Mouse (Mus musculus) thymus, adult 2 months (tissue): Measurements from ENCODE around the gene Clcn7. TPM values are rescaled to one million over a fixed set of nuclear protein-coding genes. Genes with fewer than 3 reads are reported as not detected.

Experiments
- DNase-seq: peaks from one replicate; pipeline ENCODE4 v3.0.0; 2021
- H3K27ac ChIP-seq: fragments of 200-500 bp; 2 replicates; pipeline ENCODE4 v1.5.1; 2012; ENCODE audit warnings: low read length, control low read depth; ENCODE audit not compliant: control insufficient read depth, insufficient read depth
- H3K27me3 ChIP-seq: fragments of 200-500 bp; 2 replicates; pipeline ENCODE4 v1.6.1; 2012; ENCODE audit warnings: mild to moderate bottlenecking, low read length, moderate library complexity, mixed read lengths; ENCODE audit not compliant: control insufficient read depth, insufficient read depth
- H3K36me3 ChIP-seq: fragments of 200-500 bp; 2 replicates; pipeline ENCODE4 v1.6.1; 2012; ENCODE audit warnings: mild to moderate bottlenecking, low read length, moderate library complexity; ENCODE audit not compliant: control insufficient read depth, insufficient read depth
- H3K4me1 ChIP-seq: fragments of 200-500 bp; replicated peaks from 2 replicates; pipeline ENCODE4 v1.6.1; 2012; ENCODE audit warnings: low read length; ENCODE audit not compliant: control insufficient read depth, insufficient read depth
- H3K4me3 ChIP-seq: fragments of 200-500 bp; 2 replicates; pipeline ENCODE4 v1.5.1; 2012; ENCODE audit warnings: mild to moderate bottlenecking, low read length, control low read depth, moderate library complexity; ENCODE audit not compliant: control insufficient read depth, insufficient read depth
- CTCF ChIP-seq: fragments of 200-500 bp; IDR thresholded peaks from 2 replicates; pipeline ENCODE4 v1.5.1; 2012; ENCODE audit warnings: mild to moderate bottlenecking, control low read depth, low read length, moderate library complexity, borderline replicate concordance; ENCODE audit not compliant: control insufficient read depth, poor library complexity, insufficient read depth; ENCODE audit errors: extremely low read depth
- POLR2A ChIP-seq: fragments of 200-500 bp; IDR thresholded peaks from 2 replicates; pipeline ENCODE4 v1.6.1; 2012; ENCODE audit warnings: mild to moderate bottlenecking, low read length, control low read depth, moderate library complexity; ENCODE audit not compliant: control insufficient read depth, poor library complexity, insufficient read depth; ENCODE audit errors: extremely low read depth
- WGBS: fragments of 180-500 bp; shearing (Covaris S2); methylation state at CpG from one replicate; pipeline ENCODE4 v1.1.7; 2018; 5-methylcytosine and 5-hydroxymethylcytosine counted together
- polyA plus RNA-seq: library from polyadenylated mRNA; depleted of rRNA; stranded (reverse); fragments of >200 nt; gene quantifications from 2 replicates; pipeline ENCODE4 v1.2.3, GENCODE M21; 2012

The Clcn7 gene
- polyA plus RNA-seq, 1 experiment, result 45.9 TPM

DNA sequence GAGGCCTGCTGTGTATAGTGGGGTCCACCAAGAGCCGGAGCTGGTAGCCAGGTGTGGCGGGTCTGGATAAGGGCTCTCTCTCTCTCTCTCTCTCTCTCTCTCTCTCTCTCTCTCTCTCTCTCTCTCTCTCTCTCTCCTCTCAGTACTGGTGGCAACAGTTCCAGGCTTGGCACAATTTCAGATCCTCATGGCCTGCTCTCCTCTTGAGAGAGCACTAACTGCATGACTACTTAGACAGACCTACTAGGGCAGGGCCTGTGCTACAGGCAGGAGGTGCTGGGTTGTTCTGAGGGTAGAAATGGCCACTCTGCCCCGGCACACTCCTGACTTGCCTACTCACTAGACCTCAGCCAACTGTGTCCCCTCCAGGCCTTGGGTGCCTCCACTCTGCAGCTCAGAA, 39.4 kb downstream of the Clcn7 start:
- Histone ChIP-seq H3K36me3 (no peaks in the 10 kb centered on the region), H3K27ac (no peak overlapping the region), H3K27me3 (no peaks in the 10 kb centered on the region), H3K4me1 (no peaks in the 10 kb centered on the region), H3K4me3 (no peak overlapping the region)
- 96% methylated on average over 3 of the region's 3 CpGs for WGBS
- no peak for DNase-seq
- TF ChIP-seq CTCF (no peak), POLR2A (no peak)

DNA sequence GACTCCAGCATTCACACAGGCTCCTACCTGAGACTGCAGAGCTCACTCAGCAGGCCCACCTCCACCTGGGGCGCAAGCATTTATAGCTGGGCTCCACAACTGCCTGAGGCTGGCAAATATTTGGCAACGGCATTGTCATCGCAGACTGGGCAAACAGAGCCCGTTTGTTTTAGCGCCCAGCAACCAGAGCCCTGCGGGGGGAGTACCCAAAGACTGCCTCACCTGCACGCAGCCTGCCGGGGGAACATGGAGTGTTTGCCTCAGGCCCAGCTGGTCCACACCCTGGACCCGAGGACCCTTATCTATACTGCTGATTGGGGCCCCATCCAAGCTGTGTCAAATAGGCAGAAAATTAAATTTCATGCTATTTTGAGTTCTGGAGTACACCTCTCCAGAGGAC, 42.2 kb downstream of the Clcn7 start, which contains the start of gene Gm38655:
Gm38655 (minus strand) TSS at position 61 of the 400 bp plus-strand sequence.
- Histone ChIP-seq H3K27me3 (no peaks in the 10 kb centered on the region), H3K36me3 (no peaks in the 10 kb centered on the region), H3K4me3 (no peak within 1 kb of the TSS), H3K4me1 (no peaks in the 10 kb centered on the region), H3K27ac (no peak within 1 kb of the TSS)
- DNase-seq, result no peak
- 79% methylated on average over 9 of the region's 9 CpGs for WGBS
- no peak for TF ChIP-seq POLR2A
- TF ChIP-seq CTCF, result no peak

DNA sequence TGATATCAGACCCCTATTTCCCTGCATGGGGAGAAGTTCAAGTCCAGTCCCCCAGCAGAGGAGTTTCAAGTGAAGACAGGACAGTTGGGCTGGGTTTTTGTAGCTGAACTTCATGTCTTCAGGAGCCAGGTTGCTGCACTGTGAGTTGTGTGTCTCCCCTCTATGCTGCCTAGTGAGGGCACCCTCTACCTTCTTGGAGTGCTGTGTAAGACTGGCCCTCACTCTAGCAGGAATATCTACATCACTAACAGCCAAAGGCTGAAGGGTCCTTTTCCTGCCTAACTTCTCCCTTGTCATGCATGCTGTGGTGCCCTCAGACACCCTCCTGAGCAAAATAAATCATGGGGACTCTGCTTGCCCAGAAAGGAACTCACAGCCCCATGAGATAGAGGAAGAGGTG, 50.0 kb downstream of the Clcn7 start:
- TF ChIP-seq POLR2A (no peak), CTCF (no peak)
- Histone ChIP-seq H3K4me1 (peaks cover 18% of the 10 kb centered on the region), H3K27ac (no peak overlapping the region), H3K36me3 (no peaks in the 10 kb centered on the region), H3K27me3 (no peaks in the 10 kb centered on the region), H3K4me3 (no peak overlapping the region)
- DNase-seq, result peak; percentile 5

DNA sequence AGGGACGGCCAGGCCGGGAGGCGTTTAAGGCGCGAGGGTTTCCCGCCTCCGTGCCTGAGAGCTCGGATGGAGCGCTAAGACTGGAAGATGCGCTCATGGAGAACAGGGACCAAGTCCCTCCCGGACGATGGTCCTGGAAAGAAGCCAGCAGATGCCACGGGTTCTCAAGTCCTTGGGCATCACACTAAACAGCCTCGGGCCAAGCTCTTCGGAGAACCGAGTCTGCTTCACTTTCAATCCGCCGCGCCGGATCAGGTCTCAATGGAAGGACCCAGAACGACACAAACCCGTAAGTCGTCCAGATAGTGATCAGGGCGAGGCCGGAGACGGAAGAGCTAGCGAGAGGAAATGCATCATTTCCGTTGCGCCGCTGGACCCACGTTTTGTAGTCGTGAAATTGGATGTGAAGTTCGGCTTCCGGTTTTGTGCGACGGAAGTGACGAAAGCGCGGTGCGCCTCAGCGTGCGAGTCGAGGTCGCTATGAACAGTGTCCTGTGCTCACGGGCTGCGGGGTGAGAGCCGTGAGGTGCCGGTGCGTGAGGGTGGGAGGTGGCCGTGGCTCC, 51.0 kb downstream of the Clcn7 start, which contains the start of gene BC003965:
BC003965 (plus strand) TSS at position 426 of the 563 bp plus-strand sequence.
- Histone ChIP-seq H3K36me3 (no peaks in the 10 kb centered on the region), H3K4me3 (peak within 1 kb of the TSS; percentile 70), H3K27me3 (no peaks in the 10 kb centered on the region), H3K4me1 (peaks cover 22% of the 10 kb centered on the region), H3K27ac (peak within 1 kb of the TSS; percentile 84)
- TF ChIP-seq POLR2A, result peak; percentile 76
- no peak for TF ChIP-seq CTCF
- under 1% methylated on average over 50 of the region's 50 CpGs for WGBS
- DNase-seq, result peak; percentile 96

DNA sequence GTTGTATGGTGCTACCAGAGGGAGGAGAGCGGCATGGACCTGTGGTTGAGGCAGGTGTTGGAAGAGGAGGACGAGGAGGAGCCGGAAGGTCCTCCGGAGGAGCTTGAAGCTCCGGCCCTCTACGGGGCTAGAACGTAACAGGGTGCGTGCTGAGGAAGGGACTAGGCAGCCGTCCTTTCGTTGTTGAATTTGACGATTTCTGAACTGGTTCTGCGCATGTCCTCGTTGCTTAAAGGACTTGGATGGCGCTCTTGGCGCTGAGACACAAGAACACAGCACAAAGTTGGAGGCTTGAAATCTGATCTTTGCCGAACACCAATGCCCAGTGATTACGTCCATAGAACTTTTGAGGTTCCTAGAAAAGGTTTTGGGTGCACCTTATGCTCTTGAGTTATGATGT, 51.8 kb downstream of the Clcn7 start:
- DNase-seq, result no peak
- H3K27ac ChIP-seq, result no peak overlapping the region
- WGBS, result 9% methylated on average over 17 of the region's 17 CpGs

DNA sequence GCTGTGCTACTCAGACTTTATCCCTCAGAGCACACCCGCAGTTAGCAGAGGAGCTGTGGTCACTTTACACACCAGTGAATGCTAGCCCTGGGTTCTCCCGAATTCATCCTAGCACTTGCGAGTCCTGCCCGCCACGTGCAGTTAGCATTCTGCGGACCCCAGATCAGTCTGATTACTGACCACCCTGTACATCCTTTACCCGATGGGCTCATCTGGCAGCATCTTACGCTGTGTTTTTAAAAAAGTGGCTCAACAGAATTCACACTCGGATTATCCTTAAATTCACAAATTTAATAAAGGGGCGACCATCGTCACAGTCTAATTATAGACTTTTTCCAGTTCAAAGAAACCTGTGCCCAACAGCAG, 54.6 kb downstream of the Clcn7 start:
- 41% methylated on average over 11 of the region's 11 CpGs for WGBS
- DNase-seq, result peak; percentile 8
- Histone ChIP-seq H3K4me1 (peaks cover 27% of the 10 kb centered on the region), H3K27ac (no peak overlapping the region), H3K36me3 (peaks cover 5% of the 10 kb centered on the region; the same call in 1 of the 2 replicates), H3K27me3 (no peaks in the 10 kb centered on the region), H3K4me3 (peak overlapping the region; percentile 95)
- TF ChIP-seq POLR2A (no peak), CTCF (no peak)

More for the DNA sequence above, 51.8 kb downstream of the Clcn7 start:
- H3K36me3 ChIP-seq, result no peaks in the 10 kb centered on the region
- no peaks in the 10 kb centered on the region for H3K27me3 ChIP-seq
- peak overlapping the region; percentile 70 for H3K4me3 ChIP-seq
- TF ChIP-seq CTCF (no peak), POLR2A (no peak)
- peaks cover 27% of the 10 kb centered on the region for H3K4me1 ChIP-seq
